Mouse (Mus musculus): ENCODE results near the gene Pax5. TPM values are rescaled to one million over a fixed set of nuclear protein-coding genes. Genes with fewer than 3 reads are reported as not detected.

Gene Pax5
- 1.1 and 1.8 TPM in 2 replicates for polyA plus RNA-seq (2015; fragmentation: Nextera tagmentation; extraction: Ambion mirVana)

GRCm38 (mm10) chr4:44709740-44710700 lies at the start of gene Pax5:
TSS of gene Pax5 (minus strand) at chr4:44710487.

GRCm38 (mm10) chr4:44755553-44756133 lies 45.4 kb upstream of the Pax5 start, which contains the start of gene Zcchc7:
TSS of gene Zcchc7 (plus strand) at chr4:44755877.

Other genes with a start within 250 kb of the Pax5 start
- gene Zcchc7, start 45.4 kb upstream of the Pax5 start, polyA plus RNA-seq (2015; fragmentation: Nextera tagmentation; extraction: Ambion mirVana), result 46.4 and 54.6 TPM in 2 replicates